Mouse (Mus musculus) lung, adult 2 months (tissue): ENCODE results near the gene Kcnma1.

ENCODE experiments used
- CTCF ChIP-seq: fragments of 200-500 bp; IDR thresholded peaks from 2 replicates; pipeline ENCODE4 v1.5.1; 2011; ENCODE audit warnings: mild to moderate bottlenecking, low read length, control low read depth; ENCODE audit not compliant: insufficient read depth
- POLR2A ChIP-seq: fragments of 200-500 bp; IDR thresholded peaks from 2 replicates; pipeline ENCODE4 v1.6.1; 2011; ENCODE audit warnings: low read depth, mild to moderate bottlenecking, control low read depth, low read length, borderline replicate concordance; ENCODE audit errors: extremely low read depth

GRCm38 (mm10) chr14:23689681-23690080 is 324.6 kb downstream of the Kcnma1 start:
- TF ChIP-seq CTCF (no peak), POLR2A (no peak)
